Mouse (Mus musculus) forebrain, embryonic 10.5 days (tissue): ENCODE results near the gene Pxn. TPM values are rescaled to one million over a fixed set of nuclear protein-coding genes. Genes with fewer than 3 reads are reported as not detected.

Experiments
- DNase-seq: peaks from one replicate; pipeline ENCODE4 v3.0.0-alpha.2; 2017; ENCODE audit warnings: low spot score; ENCODE audit errors: extremely low spot score
- H3K27ac ChIP-seq: fragments of 300-500 bp; sonication (generic); 2 replicates; pipeline ENCODE4 v1.5.1; 2016; ENCODE audit warnings: mild to moderate bottlenecking
- H3K27me3 ChIP-seq: fragments of 300-500 bp; sonication (generic); 2 replicates; pipeline ENCODE4 v1.6.1; 2016; ENCODE audit warnings: mild to moderate bottlenecking; ENCODE audit not compliant: poor library complexity, severe bottlenecking
- H3K36me3 ChIP-seq: fragments of 300-500 bp; sonication (generic); replicated peaks from 2 replicates; pipeline ENCODE4 v1.6.1; 2016; ENCODE audit warnings: mild to moderate bottlenecking, moderate library complexity
- H3K4me1 ChIP-seq: fragments of 300-500 bp; sonication (generic); 2 replicates; pipeline ENCODE4 v1.6.1; 2016
- H3K4me3 ChIP-seq: fragments of 300-500 bp; sonication (generic); 2 replicates; pipeline ENCODE4 v1.5.1; 2016; ENCODE audit warnings: mild to moderate bottlenecking, moderate library complexity
- H3K9me3 ChIP-seq: fragments of 300-500 bp; sonication (generic); 2 replicates; pipeline ENCODE4 v1.6.1; 2016; ENCODE audit warnings: mild to moderate bottlenecking, moderate library complexity
- WGBS: fragments of 180-500 bp; shearing (Covaris S2); methylation state at CpG from one replicate; pipeline ENCODE4 v1.1.7; 2016; 5-methylcytosine and 5-hydroxymethylcytosine counted together
- polyA plus RNA-seq: library from polyadenylated mRNA; unstranded; fragments of >200 nt; fragmentation: Nextera tagmentation; extraction: Ambion mirVana; gene quantifications from 2 replicates; pipeline ENCODE4 v1.2.1, GENCODE M21; 2016

The Pxn gene
- polyA plus RNA-seq, 1 experiment from 2014 or later = 34.3 TPM

GRCm38 (mm10) chr5:115556217-115556616 is 49.7 kb downstream of the Pxn start:
- H3K27me3 ChIP-seq = no peaks in the 10 kb centered on the region
- H3K36me3 ChIP-seq = peaks cover 47% of the 10 kb centered on the region
- WGBS = 12% methylated on average over 8 of the region's 8 CpGs
- no peaks in the 10 kb centered on the region for H3K9me3 ChIP-seq
- H3K27ac ChIP-seq = peak overlapping the region; percentile 48; the same call in 1 of the 2 replicates
- peak; percentile 82 for DNase-seq
- H3K4me1 ChIP-seq = peaks cover 22% of the 10 kb centered on the region
- peak overlapping the region; percentile 11; the same call in 1 of the 2 replicates for H3K4me3 ChIP-seq

DNA sequence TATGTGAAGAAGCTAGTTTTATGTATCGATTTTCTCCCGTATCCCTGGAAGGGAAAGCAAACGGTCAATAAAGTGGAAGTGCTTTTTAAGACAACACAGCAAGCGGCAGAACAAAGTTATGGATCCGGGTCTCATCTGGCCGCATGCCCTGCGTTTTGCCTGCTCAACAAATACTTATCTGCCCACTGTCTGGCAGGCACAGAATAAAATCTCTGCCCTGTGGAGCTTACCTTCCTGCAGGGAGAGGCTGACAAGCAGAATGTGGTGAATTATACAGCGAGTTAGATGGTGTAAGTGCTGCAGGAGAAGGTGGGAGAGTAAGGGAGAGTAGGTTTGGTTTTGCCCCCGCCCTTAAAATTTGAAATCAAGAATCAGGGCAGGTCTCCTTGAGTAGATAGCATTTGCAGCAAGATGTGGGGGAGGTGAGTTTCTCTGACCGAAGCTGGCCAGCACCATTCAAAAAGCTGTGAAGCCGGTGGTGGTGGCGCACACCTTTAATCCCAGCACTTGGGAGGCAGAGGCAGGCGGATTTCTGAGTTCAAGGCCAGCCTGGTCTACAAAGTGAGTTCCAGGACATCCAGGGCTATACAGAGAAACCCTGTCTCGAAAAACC is 51.8 kb downstream of the Pxn start:
- WGBS = 95% methylated on average over 14 of the region's 14 CpGs
- Histone ChIP-seq H3K27me3 (no peaks in the 10 kb centered on the region), H3K4me1 (peaks cover 34% of the 10 kb centered on the region), H3K27ac (no peak overlapping the region), H3K9me3 (no peaks in the 10 kb centered on the region), H3K36me3 (peaks cover 48% of the 10 kb centered on the region), H3K4me3 (no peak overlapping the region)
- no peak for DNase-seq

- no peaks in the 10 kb centered on the region for H3K27me3 ChIP-seq
- H3K27ac ChIP-seq = peak within 1 kb of the TSS; percentile 96
- H3K4me3 ChIP-seq = peak within 1 kb of the TSS; percentile 79
- peak; percentile 99 for DNase-seq
- H3K9me3 ChIP-seq = no peaks in the 10 kb centered on the region
- H3K4me1 ChIP-seq = peaks cover 43% of the 10 kb centered on the region
- peaks cover 47% of the 10 kb centered on the region for H3K36me3 ChIP-seq
- under 1% methylated on average over 78 of the region's 78 CpGs for WGBS
Measured at GRCm38 (mm10) chr5:115559237-115560101, 53.0 kb downstream of the Pxn start, which contains the start of gene Rplp0. TSS of gene Rplp0 (plus strand) at chr5:115559467.

- H3K36me3 ChIP-seq = peaks cover 42% of the 10 kb centered on the region
- H3K27ac ChIP-seq = peak overlapping the region; percentile 96
Measured at GRCm38 (mm10) chr5:115560336-115560905, 53.9 kb downstream of the Pxn start.

DNA sequence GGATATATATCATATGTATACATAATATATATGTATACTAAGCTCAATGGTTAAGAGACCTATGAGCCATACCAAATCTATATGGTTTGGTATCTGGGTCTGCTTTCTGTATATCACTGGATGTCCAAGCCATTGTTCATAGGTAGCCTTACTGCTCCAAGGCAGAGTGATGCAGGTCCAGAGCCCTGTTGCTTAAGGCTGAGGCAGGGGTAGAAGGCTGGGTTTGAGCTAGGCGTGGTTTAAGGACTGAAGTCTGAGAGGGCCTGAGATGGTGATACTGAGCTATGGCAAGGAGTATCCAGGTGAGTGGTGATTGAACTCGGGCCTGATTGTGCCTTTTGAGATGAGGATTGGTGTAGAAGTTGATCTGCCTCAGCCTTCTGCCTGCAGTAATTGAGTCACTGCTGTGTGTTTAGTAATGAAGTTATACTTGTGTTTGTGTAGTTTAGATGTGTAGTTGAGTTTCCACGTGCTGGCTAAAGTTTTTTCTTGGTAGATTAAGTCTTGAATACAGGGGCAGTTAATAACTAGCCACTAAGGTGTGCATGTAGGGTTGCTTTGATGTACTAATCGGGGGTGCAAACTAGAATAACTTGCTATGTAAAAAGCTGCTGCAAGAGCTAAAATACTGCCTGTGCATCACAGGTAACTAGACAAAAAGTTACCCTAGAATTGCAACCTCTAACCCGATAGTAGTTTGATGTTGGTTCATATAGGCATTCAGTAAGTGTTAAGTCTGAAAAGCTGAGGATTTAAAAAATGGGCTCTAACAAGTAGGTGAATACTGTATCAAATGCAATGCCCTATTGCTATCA is 57.5 kb downstream of the Pxn start:
- peaks cover 76% of the 10 kb centered on the region for H3K4me1 ChIP-seq
- H3K36me3 ChIP-seq = peaks cover 57% of the 10 kb centered on the region
- no peak for DNase-seq
- H3K27me3 ChIP-seq = no peaks in the 10 kb centered on the region
- no peaks in the 10 kb centered on the region for H3K9me3 ChIP-seq
- no peak overlapping the region for H3K27ac ChIP-seq
- WGBS = 46% methylated on average over 5 of the region's 5 CpGs
- peak overlapping the region; percentile 97 for H3K4me3 ChIP-seq

More at GRCm38 (mm10) chr5:115560336-115560905, 53.9 kb downstream of the Pxn start:
- Histone ChIP-seq H3K27me3 (no peaks in the 10 kb centered on the region), H3K9me3 (no peaks in the 10 kb centered on the region), H3K4me1 (peaks cover 52% of the 10 kb centered on the region), H3K4me3 (peak overlapping the region; percentile 79)
- no peak for DNase-seq
- WGBS = 48% methylated on average over 13 of the region's 13 CpGs

- 3% methylated on average over 55 of the region's 55 CpGs for WGBS
- DNase-seq = peak; percentile 78
- H3K27me3 ChIP-seq = no peaks in the 10 kb centered on the region
- peak within 1 kb of the TSS; percentile 92 for H3K27ac ChIP-seq
- H3K4me1 ChIP-seq = peaks cover 85% of the 10 kb centered on the region
- peaks cover 57% of the 10 kb centered on the region for H3K36me3 ChIP-seq
- peak within 1 kb of the TSS; percentile 97 for H3K4me3 ChIP-seq
- no peaks in the 10 kb centered on the region for H3K9me3 ChIP-seq
Measured at GRCm38 (mm10) chr5:115564737-115565393, 58.4 kb downstream of the Pxn start, which contains the start of gene Gcn1l1. TSS of gene Gcn1l1 (plus strand) at chr5:115565254.

DNA sequence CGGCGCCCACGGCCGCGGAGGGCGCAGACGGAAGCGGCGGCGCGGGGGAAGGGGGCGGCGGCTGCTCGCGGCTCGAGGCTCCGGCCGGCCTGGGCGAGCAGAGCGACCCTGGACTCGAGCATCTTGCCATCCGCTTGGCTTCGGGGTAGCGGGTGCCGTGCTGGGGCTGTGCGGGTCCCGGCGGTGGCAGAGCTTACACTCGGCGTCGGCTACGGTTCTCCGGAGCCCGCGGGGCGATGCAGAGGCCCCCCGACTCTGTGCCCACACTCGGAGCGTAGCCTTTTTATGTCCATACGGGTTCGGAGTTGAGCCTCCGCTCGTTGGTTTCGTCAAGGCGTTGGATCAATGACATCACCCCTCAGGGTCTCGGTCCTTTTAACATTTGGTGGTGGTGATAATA is 58.9 kb downstream of the Pxn start:
- under 1% methylated on average over 42 of the region's 46 CpGs for WGBS
- H3K4me3 ChIP-seq = peak overlapping the region; percentile 97
- no peaks in the 10 kb centered on the region for H3K9me3 ChIP-seq
- peaks cover 81% of the 10 kb centered on the region for H3K4me1 ChIP-seq
- peaks cover 55% of the 10 kb centered on the region for H3K36me3 ChIP-seq
- no peaks in the 10 kb centered on the region for H3K27me3 ChIP-seq
- H3K27ac ChIP-seq = peak overlapping the region; percentile 92
- peak; percentile 55 for DNase-seq

DNA sequence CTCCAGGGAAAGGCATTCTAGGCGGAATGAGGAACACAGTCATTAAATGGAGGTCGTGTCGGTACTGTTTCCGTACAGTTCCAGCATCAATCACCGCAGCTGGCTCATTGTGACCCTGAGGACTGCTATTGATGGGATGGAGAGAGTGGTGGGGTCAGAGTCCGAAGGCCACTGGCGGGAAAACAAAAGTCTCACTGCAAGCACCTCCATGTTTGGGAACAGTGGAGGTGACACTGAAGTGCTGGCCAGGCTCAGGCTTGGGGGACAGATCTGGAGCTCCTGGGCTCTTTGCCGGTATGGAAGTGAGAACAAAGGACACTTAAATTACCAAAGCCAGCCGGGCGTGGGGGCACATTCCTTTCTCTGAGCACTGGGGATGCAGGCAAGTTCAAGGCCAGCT is 62.2 kb downstream of the Pxn start:
- Histone ChIP-seq H3K27me3 (no peaks in the 10 kb centered on the region), H3K4me1 (peaks cover 59% of the 10 kb centered on the region), H3K9me3 (no peaks in the 10 kb centered on the region), H3K36me3 (peaks cover 54% of the 10 kb centered on the region), H3K4me3 (no peak overlapping the region), H3K27ac (peak overlapping the region; percentile 57; the same call in 1 of the 2 replicates)
- DNase-seq = no peak
- 71% methylated on average over 10 of the region's 10 CpGs for WGBS

DNA sequence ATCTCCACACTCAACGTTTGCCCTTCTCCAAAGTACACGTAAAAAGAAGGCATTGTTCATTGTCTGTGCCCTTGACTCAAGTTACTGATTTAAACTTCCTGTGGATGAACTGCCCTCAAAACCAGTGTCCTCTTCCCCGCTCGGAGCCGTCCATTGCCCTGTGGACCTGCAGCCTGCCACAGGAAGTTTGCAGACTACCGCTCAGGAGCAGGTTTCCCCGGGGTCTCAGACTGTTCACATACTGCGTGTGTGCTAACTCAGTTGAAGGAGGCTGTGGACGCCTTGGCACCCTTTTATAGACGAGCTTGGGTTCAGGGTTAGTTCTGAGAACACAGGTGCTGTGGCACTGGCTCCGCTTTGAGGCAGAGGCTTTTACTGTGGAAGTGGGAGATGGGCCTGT is 62.8 kb downstream of the Pxn start:
- WGBS = 79% methylated on average over 11 of the region's 11 CpGs
- Histone ChIP-seq H3K4me3 (no peak overlapping the region), H3K9me3 (no peaks in the 10 kb centered on the region), H3K4me1 (peaks cover 53% of the 10 kb centered on the region), H3K27ac (peak overlapping the region; percentile 57; the same call in 1 of the 2 replicates), H3K36me3 (peaks cover 54% of the 10 kb centered on the region), H3K27me3 (no peaks in the 10 kb centered on the region)
- no peak for DNase-seq

- WGBS = 84% methylated on average over 4 of the region's 4 CpGs
- peaks cover 58% of the 10 kb centered on the region for H3K36me3 ChIP-seq
Measured at GRCm38 (mm10) chr5:115569721-115570120, 63.2 kb downstream of the Pxn start.

GRCm38 (mm10) chr5:115571086-115571485 is 64.6 kb downstream of the Pxn start:
- Histone ChIP-seq H3K27me3 (no peaks in the 10 kb centered on the region), H3K36me3 (peaks cover 71% of the 10 kb centered on the region), H3K4me1 (peaks cover 36% of the 10 kb centered on the region), H3K27ac (no peak overlapping the region), H3K4me3 (no peak overlapping the region), H3K9me3 (no peaks in the 10 kb centered on the region)
- no peak for DNase-seq
- WGBS = 96% methylated on average over 7 of the region's 7 CpGs

More at GRCm38 (mm10) chr5:115569721-115570120, 63.2 kb downstream of the Pxn start:
- no peak overlapping the region for H3K4me3 ChIP-seq
- H3K4me1 ChIP-seq = peaks cover 49% of the 10 kb centered on the region
- H3K27ac ChIP-seq = 0 out of 2 replicates have a peak overlapping the region, but pooled peaks have one; percentile 57
- no peaks in the 10 kb centered on the region for H3K9me3 ChIP-seq
- no peaks in the 10 kb centered on the region for H3K27me3 ChIP-seq
- DNase-seq = no peak
